Mouse (Mus musculus): ENCODE measurements around the gene Scube3. TPM values are rescaled to one million over a fixed set of nuclear protein-coding genes. Genes with fewer than 3 reads are reported as not detected.

Gene Scube3
- polyA plus RNA-seq, 1 experiment from 2014 or later: 10.5 TPM

GRCm38 (mm10) chr17:28138013-28138412 lies 3.9 kb upstream of the Scube3 start:
- 88% methylated on average over 8 of the region's 8 CpGs for WGBS
- ATAC-seq (replicated peaks; ENCODE audit: low FRiP score) (no peak), DNase-seq (ENCODE audit: low spot score) (no peak)
- peaks cover 14% of the 10 kb centered on the region for H3K4me1 ChIP-seq (replicated peaks; ENCODE audit: control insufficient read depth, insufficient read depth, low read length)
- no peaks in the 10 kb centered on the region for H3K9me3 ChIP-seq (ENCODE audit: control insufficient read depth, low read length)
- H3K4me3 ChIP-seq (ENCODE audit: low read depth, low read length): no peak overlapping the region
- H3K27me3 ChIP-seq (ENCODE audit: control insufficient read depth, insufficient read depth, low read length): no peaks in the 10 kb centered on the region
- no peak overlapping the region for H3K4me2 ChIP-seq (ENCODE audit: low read depth, low read length, severe bottlenecking)
- no peaks in the 10 kb centered on the region for H3K36me3 ChIP-seq (ENCODE audit: control insufficient read depth, insufficient read depth, low read length)
- H3K27ac ChIP-seq (ENCODE audit: low read depth, low read length): no peak overlapping the region
- no peak overlapping the region for H3K9ac ChIP-seq (ENCODE audit: low read length)

DNA sequence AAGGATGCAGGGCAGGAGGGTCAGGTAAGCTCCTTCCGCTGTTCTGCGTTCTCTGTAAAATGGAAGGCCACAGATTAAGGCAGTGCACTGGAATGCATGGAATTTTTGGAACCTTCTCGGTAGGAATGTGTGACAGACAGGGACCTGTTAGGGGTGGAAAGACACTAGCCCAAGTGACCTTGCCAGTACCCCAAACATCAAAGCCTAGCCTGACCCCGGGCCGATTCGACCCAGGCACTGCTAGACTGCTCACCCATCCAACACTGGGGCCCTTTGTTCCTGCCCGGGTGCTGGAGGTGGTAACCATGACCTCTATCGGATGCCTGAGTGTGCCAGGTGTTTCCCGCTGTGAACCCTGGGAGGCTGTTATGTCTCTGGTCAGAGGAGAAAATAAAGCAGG lies 3.3 kb upstream of the Scube3 start:
- no peak overlapping the region for H3K4me2 ChIP-seq (ENCODE audit: low read depth, low read length, severe bottlenecking)
- peaks cover 16% of the 10 kb centered on the region for H3K4me1 ChIP-seq (replicated peaks; ENCODE audit: control insufficient read depth, insufficient read depth, low read length)
- no peak for ATAC-seq (replicated peaks; ENCODE audit: low FRiP score)
- H3K36me3 ChIP-seq (ENCODE audit: control insufficient read depth, insufficient read depth, low read length): no peaks in the 10 kb centered on the region
- no peak overlapping the region for H3K9ac ChIP-seq (ENCODE audit: low read length)
- H3K27me3 ChIP-seq (ENCODE audit: control insufficient read depth, insufficient read depth, low read length): no peaks in the 10 kb centered on the region
- no peak overlapping the region for H3K4me3 ChIP-seq (ENCODE audit: low read depth, low read length)
- no peak overlapping the region for H3K27ac ChIP-seq (ENCODE audit: low read depth, low read length)
- no peak for DNase-seq (ENCODE audit: low spot score)
- WGBS: 70% methylated on average over 9 of the region's 9 CpGs
- no peaks in the 10 kb centered on the region for H3K9me3 ChIP-seq (ENCODE audit: control insufficient read depth, low read length)

DNA sequence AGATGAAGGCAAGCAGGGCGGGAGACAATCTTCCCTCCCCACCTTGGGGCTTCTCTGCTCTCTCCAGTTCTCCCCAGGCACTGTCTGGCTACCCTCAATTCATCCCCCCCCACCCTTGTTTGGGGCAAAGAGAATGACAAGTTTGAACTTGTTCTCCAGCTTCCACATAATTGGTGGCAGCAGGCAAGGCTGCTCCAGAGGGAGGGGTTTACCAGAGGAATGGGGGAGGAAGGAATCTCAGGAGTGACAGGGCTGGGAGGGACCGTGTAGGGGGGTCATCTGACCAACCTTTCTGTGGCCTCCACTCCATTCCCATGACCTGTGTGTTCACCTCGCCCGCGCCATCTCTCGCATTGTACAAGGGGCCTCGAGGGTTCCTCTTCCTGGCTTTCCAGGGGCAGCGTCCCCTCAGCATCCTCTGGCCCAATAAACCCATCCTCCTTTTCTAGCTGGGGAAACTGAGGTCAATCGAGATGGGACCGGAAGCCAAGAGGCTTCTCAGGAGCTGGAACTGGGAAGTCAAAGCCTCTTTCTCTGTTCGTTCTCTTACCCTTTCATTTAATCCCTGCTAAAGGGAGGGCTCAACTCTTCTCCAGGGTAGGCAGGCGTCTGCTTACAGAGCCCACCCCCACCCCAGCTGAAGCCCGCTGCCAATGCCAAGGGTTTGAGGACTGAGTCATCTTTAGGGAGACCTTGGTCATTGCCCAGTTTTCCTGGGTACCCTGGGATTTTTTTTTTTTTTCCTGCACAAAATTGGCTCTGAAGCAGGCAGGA lies 1.3 kb upstream of the Scube3 start:
- peak overlapping the region; percentile 74; the same call in 1 of the 2 replicates for H3K4me3 ChIP-seq (ENCODE audit: low read depth, low read length)
- H3K27ac ChIP-seq (ENCODE audit: low read depth, low read length): peak overlapping the region; percentile 88
- no peaks in the 10 kb centered on the region for H3K27me3 ChIP-seq (ENCODE audit: control insufficient read depth, insufficient read depth, low read length)
- no peaks in the 10 kb centered on the region for H3K9me3 ChIP-seq (ENCODE audit: control insufficient read depth, low read length)
- peak overlapping the region; percentile 83; the same call in 1 of the 2 replicates for H3K4me2 ChIP-seq (ENCODE audit: low read depth, low read length, severe bottlenecking)
- peaks cover 26% of the 10 kb centered on the region for H3K4me1 ChIP-seq (replicated peaks; ENCODE audit: control insufficient read depth, insufficient read depth, low read length)
- WGBS: 4% methylated on average over 13 of the region's 13 CpGs
- peak overlapping the region; percentile 89 for H3K9ac ChIP-seq (ENCODE audit: low read length)
- H3K36me3 ChIP-seq (ENCODE audit: control insufficient read depth, insufficient read depth, low read length): no peaks in the 10 kb centered on the region
- ATAC-seq (replicated peaks; ENCODE audit: low FRiP score) (no peak), DNase-seq (ENCODE audit: low spot score) (no peak)

DNA sequence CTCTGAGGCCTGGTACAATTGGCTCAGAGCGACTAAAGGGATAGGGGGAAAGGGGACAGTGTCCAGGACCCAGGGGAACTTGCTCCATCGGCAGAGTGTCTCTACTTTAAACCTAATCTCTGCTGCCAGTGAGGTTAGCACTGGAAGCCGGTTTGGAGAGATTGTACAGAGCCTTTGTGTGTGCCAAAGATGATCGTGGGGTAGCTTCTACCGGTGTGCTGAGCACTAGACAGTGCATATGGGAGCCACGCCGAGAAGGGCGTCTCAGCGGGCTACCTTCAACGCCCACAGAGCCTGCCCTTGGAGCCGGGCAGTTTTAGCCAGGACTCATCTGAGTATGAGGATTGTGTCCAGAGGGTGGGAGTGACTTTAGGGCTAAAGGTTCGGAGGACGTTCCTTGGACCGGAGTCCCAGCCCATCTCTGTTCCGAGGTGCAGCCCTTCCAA lies 713 bp upstream of the Scube3 start:
- Histone ChIP-seq H3K9me3 (ENCODE audit: control insufficient read depth, low read length) (no peaks in the 10 kb centered on the region), H3K4me2 (ENCODE audit: low read depth, low read length, severe bottlenecking) (peak overlapping the region; percentile 83), H3K4me1 (replicated peaks; ENCODE audit: control insufficient read depth, insufficient read depth, low read length) (peaks cover 31% of the 10 kb centered on the region), H3K36me3 (ENCODE audit: control insufficient read depth, insufficient read depth, low read length) (no peaks in the 10 kb centered on the region), H3K27me3 (ENCODE audit: control insufficient read depth, insufficient read depth, low read length) (no peaks in the 10 kb centered on the region), H3K9ac (ENCODE audit: low read length) (peak overlapping the region; percentile 89), H3K27ac (ENCODE audit: low read depth, low read length) (peak overlapping the region; percentile 88), H3K4me3 (ENCODE audit: low read depth, low read length) (peak overlapping the region; percentile 74)
- 0% methylated on average over 15 of the region's 15 CpGs for WGBS
- ATAC-seq (replicated peaks; ENCODE audit: low FRiP score): peak; percentile 31
- no peak for DNase-seq (ENCODE audit: low spot score)

GRCm38 (mm10) chr17:28142700-28143610 lies 1.0 kb downstream of the Scube3 start:
- WGBS: under 1% methylated on average over 33 of the region's 33 CpGs
- H3K27me3 ChIP-seq (ENCODE audit: control insufficient read depth, insufficient read depth, low read length): no peaks in the 10 kb centered on the region
- peak overlapping the region; percentile 88 for H3K27ac ChIP-seq (ENCODE audit: low read depth, low read length)
- peak overlapping the region; percentile 89 for H3K9ac ChIP-seq (ENCODE audit: low read length)
- no peaks in the 10 kb centered on the region for H3K9me3 ChIP-seq (ENCODE audit: control insufficient read depth, low read length)
- H3K4me3 ChIP-seq (ENCODE audit: low read depth, low read length): peak overlapping the region; percentile 74
- DNase-seq (ENCODE audit: low spot score) (peak; percentile 70), ATAC-seq (replicated peaks; ENCODE audit: low FRiP score) (no peak)
- H3K4me1 ChIP-seq (replicated peaks; ENCODE audit: control insufficient read depth, insufficient read depth, low read length): peaks cover 39% of the 10 kb centered on the region
- H3K36me3 ChIP-seq (ENCODE audit: control insufficient read depth, insufficient read depth, low read length): no peaks in the 10 kb centered on the region
- H3K4me2 ChIP-seq (ENCODE audit: low read depth, low read length, severe bottlenecking): peak overlapping the region; percentile 83

DNA sequence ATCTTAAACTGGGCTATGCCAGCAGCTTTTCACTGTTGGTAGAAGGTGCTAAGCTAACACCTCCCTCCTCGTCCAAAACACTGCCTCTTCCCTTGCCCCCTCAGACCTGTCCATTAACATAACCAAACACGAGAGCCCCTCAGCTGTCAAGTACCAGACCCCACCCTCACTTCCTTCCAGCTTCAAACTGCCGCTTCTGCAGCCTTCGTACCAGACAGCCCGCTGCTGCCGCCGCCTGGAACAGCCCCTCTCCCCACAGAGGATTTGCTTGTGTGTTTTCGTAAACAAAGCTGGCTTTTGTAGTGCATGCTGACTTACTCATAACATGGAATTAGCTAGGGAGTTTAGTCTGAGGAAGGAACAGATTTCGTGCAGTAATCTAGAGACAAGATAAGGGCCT lies 1.8 kb downstream of the Scube3 start:
- H3K27ac ChIP-seq (ENCODE audit: low read depth, low read length): no peak overlapping the region; the same call in 1 of the 2 replicates
- H3K4me2 ChIP-seq (ENCODE audit: low read depth, low read length, severe bottlenecking): peak overlapping the region; percentile 83
- no peak for ATAC-seq (replicated peaks; ENCODE audit: low FRiP score)
- no peaks in the 10 kb centered on the region for H3K9me3 ChIP-seq (ENCODE audit: control insufficient read depth, low read length)
- 0% methylated on average over 9 of the region's 9 CpGs for WGBS
- H3K4me1 ChIP-seq (replicated peaks; ENCODE audit: control insufficient read depth, insufficient read depth, low read length): peaks cover 39% of the 10 kb centered on the region
- peak; percentile 67 for DNase-seq (ENCODE audit: low spot score)
- peak overlapping the region; percentile 5; the same call in 1 of the 2 replicates for H3K9ac ChIP-seq (ENCODE audit: low read length)
- H3K36me3 ChIP-seq (ENCODE audit: control insufficient read depth, insufficient read depth, low read length): no peaks in the 10 kb centered on the region
- H3K4me3 ChIP-seq (ENCODE audit: low read depth, low read length): peak overlapping the region; percentile 74
- no peaks in the 10 kb centered on the region for H3K27me3 ChIP-seq (ENCODE audit: control insufficient read depth, insufficient read depth, low read length)

- H3K36me3 ChIP-seq (ENCODE audit: control insufficient read depth, insufficient read depth, low read length): no peaks in the 10 kb centered on the region
- no peaks in the 10 kb centered on the region for H3K9me3 ChIP-seq (ENCODE audit: control insufficient read depth, low read length)
- 4% methylated on average over 6 of the region's 6 CpGs for WGBS
- H3K9ac ChIP-seq (ENCODE audit: low read length): peak overlapping the region; percentile 5; the same call in 1 of the 2 replicates
- H3K4me1 ChIP-seq (replicated peaks; ENCODE audit: control insufficient read depth, insufficient read depth, low read length): peaks cover 39% of the 10 kb centered on the region
- peak overlapping the region; percentile 83 for H3K4me2 ChIP-seq (ENCODE audit: low read depth, low read length, severe bottlenecking)
- H3K27ac ChIP-seq (ENCODE audit: low read depth, low read length): no peak overlapping the region
- peak overlapping the region; percentile 74 for H3K4me3 ChIP-seq (ENCODE audit: low read depth, low read length)
- no peak for DNase-seq (ENCODE audit: low spot score)
- H3K27me3 ChIP-seq (ENCODE audit: control insufficient read depth, insufficient read depth, low read length): no peaks in the 10 kb centered on the region
- no peak for ATAC-seq (replicated peaks; ENCODE audit: low FRiP score)
Measured at GRCm38 (mm10) chr17:28144241-28144640, 2.3 kb downstream of the Scube3 start.

DNA sequence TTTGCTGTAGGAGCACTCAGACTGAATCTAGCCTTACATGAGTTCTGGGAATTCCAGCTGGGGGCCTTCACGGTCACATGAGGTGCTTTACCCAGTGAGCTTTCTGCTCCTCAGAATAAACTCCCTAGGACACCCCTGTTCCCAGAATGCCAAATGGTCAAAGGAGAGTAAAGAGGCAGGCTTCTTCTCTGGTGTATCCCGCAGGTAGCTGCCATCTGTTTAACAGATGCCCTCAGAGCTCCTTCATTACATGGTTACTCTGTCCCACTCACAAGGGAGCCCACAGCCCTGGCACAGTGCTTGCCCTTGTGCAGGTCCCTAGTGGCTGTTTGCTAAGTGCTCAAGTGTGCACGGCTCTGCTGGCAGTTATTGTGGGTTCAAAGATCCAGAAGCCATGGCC lies 6.3 kb downstream of the Scube3 start:
- WGBS: 86% methylated on average over 3 of the region's 3 CpGs
- Histone ChIP-seq H3K9ac (ENCODE audit: low read length) (no peak overlapping the region), H3K27me3 (ENCODE audit: control insufficient read depth, insufficient read depth, low read length) (no peaks in the 10 kb centered on the region), H3K27ac (ENCODE audit: low read depth, low read length) (no peak overlapping the region), H3K4me2 (ENCODE audit: low read depth, low read length, severe bottlenecking) (no peak overlapping the region), H3K9me3 (ENCODE audit: control insufficient read depth, low read length) (no peaks in the 10 kb centered on the region), H3K4me3 (ENCODE audit: low read depth, low read length) (no peak overlapping the region), H3K36me3 (ENCODE audit: control insufficient read depth, insufficient read depth, low read length) (no peaks in the 10 kb centered on the region), H3K4me1 (replicated peaks; ENCODE audit: control insufficient read depth, insufficient read depth, low read length) (peaks cover 24% of the 10 kb centered on the region)
- DNase-seq (ENCODE audit: low spot score) (no peak), ATAC-seq (replicated peaks; ENCODE audit: low FRiP score) (no peak)

All from forebrain, embryonic 11.5 days (tissue).